Mouse (Mus musculus) spleen, adult 12 weeks (tissue): ENCODE results near the gene Nt5c.
"Not testable (repeated sequence)": the region's sequence is repeated elsewhere in the genome, so short reads cannot be mapped to it uniquely, and the experiment has no call there.

Experiments used
- DNase-seq: peaks from one replicate; pipeline ENCODE4 v3.0.0; 2022; ENCODE audit warnings: low spot score

Nt5c gene

DNA sequence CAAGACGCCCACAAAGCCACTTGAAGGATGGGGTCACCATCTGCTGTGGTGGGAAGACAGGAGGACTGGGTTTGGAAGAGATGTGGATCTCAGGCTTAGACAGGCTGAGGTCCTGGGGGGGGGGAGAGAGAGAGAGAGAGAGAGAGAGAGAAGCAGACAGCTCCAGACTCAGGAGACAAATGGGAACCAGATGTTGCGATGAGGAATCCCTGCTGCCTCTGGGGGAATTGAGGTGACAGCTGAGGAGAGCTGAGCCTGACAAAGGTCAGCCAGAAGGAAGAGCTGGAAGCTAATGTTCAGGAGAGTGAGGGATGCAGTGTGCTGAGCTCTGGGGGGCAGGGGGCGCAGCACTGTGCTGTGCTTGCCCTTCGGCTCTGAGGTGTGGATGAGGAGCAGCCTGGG is 24.4 kb downstream of the Nt5c start:
- no peak for DNase-seq

DNA sequence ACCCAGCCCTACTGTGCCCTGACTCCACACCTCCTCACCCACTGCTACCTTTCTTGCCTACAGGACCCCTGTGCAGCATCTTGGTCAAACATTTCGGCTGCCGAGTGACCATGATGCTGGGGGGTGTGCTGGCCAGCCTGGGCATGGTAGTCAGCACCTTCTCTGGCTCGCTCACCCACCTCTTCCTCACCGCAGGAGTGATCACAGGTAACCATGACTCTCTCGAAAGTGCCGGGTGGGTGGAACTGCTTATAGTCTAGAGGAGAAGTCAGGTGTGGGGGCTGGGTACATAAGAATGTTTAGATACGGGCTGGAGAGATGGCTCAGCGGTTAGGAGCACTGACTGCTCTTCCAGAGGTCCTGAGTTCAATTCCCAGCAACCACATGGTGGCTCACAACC is 26.8 kb downstream of the Nt5c start:
- no peak for DNase-seq

DNA sequence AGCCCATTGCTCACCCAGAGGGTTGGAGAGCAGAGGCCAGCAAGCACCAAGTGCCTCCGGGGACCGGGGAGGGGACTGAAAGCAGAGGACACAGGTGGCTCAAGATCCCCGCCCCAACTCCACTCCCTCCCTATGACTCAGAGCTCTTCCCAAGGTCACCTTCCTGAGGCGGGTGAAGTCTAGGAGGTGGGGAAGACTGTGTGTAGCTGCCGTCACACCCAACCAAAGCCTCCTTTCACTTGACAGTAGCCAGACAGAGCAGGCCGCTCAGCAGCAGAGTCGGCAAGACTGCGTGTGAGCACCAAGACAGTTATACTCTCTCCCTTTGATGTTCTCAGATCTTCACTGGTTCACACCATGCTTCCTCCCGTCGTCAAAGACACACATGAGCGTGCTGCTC is 28.3 kb downstream of the Nt5c start:
- no peak for DNase-seq

DNA sequence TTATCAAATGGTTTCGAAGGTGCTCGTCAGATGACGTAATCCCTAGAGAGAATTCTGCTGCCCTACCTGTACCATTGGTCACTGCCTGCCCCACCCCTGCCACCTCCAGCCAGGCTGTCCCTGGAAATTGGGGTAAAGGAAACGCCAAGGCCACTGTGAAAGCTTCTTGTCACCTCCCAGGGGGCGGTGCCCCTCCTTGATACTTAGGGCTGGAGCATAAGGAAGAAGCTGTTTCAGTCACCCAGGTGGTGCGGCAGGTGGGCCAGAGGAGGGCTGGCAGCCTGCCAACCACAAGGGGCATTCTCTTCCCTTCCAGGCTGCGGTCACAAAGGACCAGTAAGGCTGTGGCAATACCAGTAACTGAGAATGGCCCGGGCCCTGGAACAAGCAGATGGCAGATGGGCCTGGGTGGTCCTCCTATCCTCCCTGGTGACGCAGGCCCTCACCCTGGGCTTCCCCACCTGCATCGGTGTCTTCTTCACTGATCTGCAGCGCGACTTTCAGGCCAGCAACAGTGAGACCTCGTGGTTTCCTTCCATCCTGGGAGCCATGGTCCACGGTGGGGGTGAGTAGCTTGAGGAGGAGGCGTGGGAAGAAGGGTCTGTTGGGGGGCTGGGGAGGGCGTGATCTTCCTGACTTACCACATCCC is 29.3 kb downstream of the Nt5c start, which contains the start of gene Slc16a5:
TSS of gene Slc16a5 (plus strand) at position 232 of the 649 bp plus-strand sequence.
- DNase-seq = no peak

DNA sequence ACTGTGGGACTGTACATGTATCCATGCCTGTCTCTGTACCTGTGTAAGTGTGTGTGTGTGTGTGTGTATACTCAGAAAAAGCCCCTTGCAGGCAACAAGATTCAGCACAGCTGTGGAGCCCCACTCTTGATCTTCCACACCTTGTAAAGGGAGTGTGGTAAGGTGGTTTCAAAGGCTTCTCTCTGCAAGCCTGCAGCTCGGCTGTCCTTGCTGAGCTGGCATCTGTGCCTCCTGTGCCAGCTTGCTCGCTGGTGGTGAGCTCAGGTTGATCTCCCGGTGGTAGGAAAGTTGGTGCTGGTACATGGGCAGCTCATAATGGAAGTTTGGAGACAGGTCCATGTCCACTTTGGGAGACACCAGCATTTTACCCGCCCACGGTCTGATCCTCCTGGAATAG is 29.8 kb downstream of the Nt5c start:
- DNase-seq = no peak

DNA sequence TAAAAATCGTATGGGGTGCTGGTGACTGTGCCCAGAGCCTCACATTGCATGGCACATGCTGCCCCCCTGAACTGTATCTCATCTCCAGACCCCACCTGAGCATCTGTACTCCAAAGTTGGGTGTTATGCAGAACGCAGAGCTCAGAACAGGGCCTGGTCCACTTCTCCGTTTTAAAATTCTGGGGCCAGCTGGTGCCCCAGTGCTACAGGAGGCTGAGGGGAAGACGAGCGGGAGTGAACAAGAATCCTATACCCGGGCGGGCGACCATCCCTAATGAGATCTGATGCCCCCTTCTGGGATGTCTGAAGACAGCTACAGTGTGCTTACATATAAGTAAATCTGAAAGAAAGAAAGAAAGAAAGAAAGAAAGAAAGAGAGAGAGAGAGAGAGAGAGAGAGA is 30.7 kb downstream of the Nt5c start:
- DNase-seq = no peak

DNA sequence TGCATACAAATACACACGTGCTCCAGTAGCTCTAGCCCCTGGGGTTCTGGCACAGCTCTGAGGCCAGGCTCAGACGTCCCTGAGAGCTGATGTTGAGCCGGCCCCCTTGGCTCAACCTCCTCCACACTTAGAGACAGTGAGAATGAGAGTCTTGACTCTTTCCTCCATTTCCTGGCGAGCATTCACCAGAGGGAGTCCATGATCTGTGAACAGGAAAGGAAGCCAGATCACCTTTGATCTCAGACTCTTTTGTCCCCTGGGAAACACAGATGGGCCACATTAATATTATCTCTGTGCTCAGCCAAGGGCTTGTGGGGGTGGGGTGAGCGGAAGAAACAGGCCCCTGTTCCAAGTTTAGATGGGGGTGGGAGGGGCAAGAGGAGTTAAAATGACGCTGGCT is 34.3 kb downstream of the Nt5c start:
- no peak for DNase-seq

DNA sequence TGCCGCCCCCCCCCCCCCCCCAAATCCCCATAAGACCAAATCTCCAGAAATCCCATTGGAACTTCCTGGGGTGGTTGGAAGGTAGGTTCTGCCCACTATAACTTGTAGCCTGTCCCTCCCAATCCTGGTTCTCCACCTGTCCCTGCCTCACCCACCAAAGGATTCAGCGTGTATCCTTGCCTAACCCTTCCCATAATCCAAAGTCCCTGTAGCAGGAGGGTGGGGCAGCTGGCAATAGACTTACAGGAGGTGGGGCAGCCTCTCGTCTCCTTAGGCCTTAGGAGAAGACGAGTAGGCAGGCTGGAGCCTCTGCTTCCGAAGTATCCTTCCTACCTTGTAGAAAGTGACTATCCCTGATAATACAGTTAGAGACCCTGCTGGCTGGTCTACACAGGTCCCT is 35.5 kb downstream of the Nt5c start:
- no peak for DNase-seq

DNA sequence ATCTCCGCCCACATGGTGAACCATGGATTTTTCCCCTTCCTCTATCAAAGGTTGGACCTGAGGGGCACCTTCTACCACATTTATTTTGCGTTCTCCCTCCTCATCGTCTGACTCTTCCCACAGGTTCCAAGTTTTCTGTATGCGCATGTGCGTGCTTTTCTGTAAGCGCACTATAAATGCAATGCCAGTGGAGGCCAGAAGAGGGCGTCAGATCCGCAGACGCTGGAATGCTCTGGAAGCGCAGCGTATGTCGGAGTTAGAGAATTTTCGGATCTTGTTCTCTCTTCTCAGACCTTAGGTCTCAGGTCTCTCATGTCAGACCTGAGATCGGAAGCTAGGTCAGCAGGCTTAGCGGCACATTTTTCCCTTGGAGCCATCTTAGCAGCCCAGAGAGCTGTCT is 36.0 kb downstream of the Nt5c start:
- DNase-seq = no peak

DNA sequence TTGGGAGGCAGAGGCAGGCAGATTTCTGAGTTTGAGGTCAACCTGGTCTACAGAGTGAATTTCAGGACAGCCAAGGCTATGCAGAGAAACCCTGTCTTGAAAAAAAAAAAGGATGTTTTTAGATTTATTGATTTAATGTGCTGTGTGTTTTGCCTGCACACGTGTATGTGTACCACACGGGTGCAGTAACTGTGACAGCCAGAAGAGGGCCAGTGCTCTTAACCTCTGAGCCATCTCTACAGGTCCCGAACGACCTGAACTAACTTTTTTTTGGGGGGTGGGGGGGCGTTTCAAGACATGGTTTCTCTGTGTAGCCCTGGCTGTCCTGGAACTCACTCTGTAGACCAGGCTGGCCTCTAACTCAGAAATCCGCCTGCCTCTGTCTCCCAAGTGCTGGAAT is 36.8 kb downstream of the Nt5c start:
- not testable (repeated sequence) for DNase-seq

DNA sequence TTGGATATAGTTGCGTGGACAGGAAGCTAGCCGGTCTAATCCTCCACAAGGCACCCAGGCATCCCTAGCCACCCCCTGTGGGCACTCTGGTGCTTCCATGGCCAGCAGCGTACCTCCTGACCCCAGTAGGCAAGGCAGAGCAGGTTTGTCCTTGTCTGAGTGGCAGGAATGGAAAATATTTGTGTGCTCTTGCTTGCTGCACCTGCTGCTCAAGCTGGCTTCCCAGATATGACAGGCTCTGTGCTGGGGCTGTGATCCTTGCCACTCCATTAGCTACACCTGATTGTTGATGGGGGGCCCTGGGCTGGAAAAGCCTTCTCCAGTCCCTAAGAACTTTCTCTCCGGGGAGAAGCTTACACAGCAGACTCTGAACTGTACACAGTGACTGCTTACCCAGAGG is 38.4 kb downstream of the Nt5c start:
- DNase-seq = no peak

DNA sequence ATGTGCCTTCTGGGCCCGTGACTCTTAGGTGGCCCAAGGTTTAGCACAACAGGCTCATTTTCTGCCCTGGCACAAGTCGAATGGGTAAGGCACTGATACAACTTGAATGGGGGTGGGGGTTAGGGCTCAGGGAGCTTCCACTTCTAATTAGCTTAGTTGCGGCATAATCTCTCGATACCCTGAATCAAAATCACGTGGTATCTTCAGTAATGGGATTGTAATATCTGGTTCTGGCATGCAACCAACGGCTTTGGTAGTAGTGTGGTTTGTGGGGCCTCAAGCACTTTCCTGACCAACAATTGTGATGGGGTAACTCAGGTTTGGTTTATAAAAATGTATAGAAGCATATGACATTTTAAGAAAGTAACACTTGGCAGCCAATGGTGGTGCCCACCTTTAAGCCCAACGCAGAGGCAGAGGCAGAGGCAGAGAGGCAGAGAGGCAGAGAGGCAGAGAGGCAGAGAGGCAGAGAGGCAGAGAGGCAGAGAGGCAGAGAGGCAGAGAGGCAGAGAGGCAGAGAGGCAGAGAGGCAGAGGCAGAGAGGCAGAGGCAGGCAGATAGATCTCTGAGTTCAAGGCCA is 39.3 kb downstream of the Nt5c start:
- no peak for DNase-seq

DNA sequence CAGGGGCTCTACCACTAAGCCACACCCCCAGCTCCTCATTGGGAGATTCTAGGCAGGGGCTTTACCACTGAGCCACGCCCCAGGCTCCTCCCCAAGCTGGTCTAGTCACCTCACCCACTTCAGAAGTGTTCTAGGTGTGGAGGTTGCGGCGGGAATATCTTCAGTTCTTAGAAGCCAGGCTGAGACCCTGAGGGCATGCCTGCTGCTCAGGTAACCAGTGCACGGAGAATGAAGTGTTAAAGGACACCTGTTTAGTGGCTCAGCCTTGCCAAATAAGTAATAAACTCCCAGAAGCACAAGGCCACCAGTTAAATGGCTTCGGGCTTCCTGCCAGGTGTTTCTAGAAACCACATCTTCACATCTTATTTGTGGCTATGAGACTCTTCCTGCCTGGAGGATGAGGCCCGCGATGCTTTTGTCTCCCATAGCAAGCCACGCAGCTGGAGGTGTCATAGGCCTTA is 39.9 kb downstream of the Nt5c start:
- no peak for DNase-seq

DNA sequence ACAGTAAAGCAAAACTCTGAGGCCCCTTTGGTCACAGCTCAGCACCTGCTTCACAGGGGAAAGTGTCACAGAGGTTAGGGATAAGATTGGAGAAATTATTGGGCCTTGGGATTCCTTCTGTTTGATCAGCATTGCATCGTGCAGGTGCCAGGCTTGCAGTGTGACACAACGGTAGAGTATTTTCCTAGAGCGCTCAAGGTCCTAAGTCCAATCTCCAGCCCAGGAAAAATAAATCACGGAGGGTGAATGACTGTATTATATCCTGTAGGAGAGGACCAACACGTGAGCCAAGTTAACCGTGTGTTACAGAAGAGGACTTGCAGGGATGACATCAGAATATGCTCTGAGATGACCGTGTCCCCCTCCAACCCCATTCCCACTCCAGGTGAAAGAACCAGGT is 41.5 kb downstream of the Nt5c start:
- no peak for DNase-seq

DNA sequence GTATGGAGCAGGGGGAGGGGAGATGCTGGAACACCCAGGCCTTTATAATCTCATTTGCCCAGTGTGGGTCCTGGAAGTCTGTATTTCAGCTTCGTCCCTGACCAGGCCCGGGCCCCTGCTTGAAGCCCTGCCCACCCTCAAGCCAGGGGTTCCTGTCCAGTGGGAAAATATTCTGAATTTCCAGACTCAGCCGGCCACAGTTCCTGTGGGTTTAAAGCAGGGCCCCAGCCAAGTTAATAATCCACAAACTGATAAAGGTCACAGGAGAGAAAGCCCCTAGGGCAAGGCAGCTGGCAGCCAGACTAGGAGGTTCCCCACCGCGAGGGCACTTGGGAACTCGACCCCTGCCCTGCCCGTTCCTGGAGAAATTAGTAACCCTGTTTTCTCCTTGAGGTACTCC is 42.7 kb downstream of the Nt5c start:
- no peak for DNase-seq

DNA sequence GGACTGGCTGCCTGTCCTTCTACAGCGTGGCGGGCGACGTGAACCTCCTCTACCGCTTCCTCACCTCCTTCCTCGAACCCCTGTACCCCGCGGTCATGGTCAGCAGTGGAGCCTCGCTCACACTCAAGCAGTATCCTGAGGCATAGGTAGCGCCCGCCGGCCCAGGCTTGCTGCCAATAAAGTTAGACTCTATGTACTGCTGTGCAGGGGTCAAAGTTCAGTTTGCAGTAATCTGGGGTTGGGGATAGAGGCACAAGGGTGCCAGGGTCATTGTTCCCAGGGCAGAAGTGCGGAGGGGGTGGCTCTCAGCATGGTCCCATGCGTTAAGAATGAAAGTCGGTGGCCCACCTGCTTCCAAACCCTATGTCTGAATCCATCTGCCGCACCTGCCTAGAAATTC is 43.6 kb downstream of the Nt5c start:
- no peak for DNase-seq

DNA sequence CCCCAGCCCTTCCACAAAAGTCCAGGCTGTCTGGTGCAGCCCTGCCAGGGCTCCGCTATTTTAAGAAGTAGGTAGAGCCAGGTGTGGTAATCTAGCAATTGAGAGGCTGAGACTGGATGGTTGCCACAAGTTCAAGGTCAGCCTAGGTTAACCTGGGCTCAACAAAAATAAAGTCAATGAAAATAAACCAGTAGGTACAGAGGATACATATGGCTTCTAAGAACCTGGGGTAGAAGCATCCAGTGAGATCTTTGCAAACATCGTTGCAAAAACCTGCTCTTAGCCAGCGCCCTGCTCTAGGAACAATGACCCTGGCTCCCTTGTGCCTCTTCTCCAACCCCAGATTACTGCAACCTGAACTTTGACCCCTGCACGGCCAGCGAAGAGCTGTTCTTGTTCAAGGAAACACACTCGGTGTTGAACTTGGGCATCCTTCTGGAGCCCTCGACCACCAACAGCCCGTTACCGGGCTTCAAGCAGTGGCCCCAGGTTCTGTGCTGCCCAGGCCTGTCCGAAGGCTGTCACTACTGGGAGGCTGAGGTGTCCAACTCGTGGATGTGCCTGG is 44.3 kb downstream of the Nt5c start:
- DNase-seq = no peak

DNA sequence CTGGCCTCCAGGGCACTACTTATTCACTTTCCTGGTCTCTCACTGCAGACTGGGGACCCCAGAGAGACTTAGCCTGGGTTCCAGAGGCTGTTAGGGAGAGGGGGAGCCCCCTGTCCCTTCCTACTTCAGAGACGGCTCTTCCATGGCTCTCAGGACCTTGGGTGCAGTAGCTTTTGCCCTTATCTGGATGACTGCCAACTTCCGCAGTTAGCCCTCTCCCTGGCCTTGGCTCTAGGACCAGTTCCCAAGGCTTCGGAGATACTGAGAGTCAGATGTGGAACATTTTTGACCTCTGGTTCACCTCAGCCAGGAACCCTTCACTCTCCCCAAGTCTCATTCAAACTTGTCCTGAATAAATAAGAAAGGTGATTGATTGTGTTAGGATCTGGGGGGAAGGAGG is 44.8 kb downstream of the Nt5c start:
- DNase-seq = no peak

DNA sequence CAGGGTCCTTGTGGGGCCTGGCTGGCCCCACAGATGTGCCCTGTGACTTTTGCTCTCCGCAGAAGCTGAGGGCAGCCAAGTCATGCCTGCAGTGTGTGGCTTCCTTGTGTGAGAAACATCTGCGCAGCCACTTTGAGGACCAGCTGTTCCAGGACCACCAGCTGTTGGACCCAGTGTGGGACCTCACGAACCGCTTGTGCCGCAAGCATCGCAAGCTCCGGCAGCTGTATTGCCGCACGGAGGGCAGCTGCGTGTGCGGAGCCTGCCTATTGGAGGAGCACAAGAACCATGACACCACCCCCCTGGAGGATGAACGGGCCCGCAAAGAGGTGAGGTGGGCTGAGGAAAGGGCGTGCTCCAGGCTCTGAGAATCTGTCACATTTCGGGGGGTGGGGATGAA is 50.2 kb downstream of the Nt5c start:
- DNase-seq = no peak
